Mouse (Mus musculus) small intestine, adult 10 weeks (tissue): Measurements from ENCODE around the gene Fbxl14. TPM values are rescaled to one million over a fixed set of nuclear protein-coding genes. Genes with fewer than 3 reads are reported as not detected.

ENCODE experiments used
- polyA plus RNA-seq: library from polyadenylated mRNA; stranded (reverse); fragments of 350-450 nt; fragmentation: Illumina TruSeq; extraction: RNeasy Lipid Tissue Mini Kit (QIAGEN cat#74804); gene quantifications from one replicate; pipeline ENCODE4 v1.2.3, GENCODE M21; 2014; ENCODE audit warnings: low replicate concordance

The Fbxl14 gene
- polyA plus RNA-seq: 29.0 TPM

GRCm38 (mm10) chr6:119479343-119479875 lies at the start of gene Fbxl14:
TSS of gene Fbxl14 (plus strand) at chr6:119479668.

Other genes starting within 250 kb of the Fbxl14 start
- gene Cacna2d4, start 243.1 kb upstream of the Fbxl14 start, polyA plus RNA-seq: not detected
- not detected for gene Lrtm2, start 148.9 kb upstream of the Fbxl14 start, polyA plus RNA-seq
- 293 TPM for gene Adipor2, start 62.0 kb upstream of the Fbxl14 start, polyA plus RNA-seq
- not detected for gene Wnt5b, start 64.7 kb downstream of the Fbxl14 start, polyA plus RNA-seq